Comparison of ENCODE assay signal across 19 mouse cellular contexts in genomic region chr5:21828855-21829254, GRCm38 (mm10).
DNase-seq lines count a peak whose midpoint lies in the region; ATAC-seq lines count a peak whose summit lies in the region.
"Had no signal": no experiment of that assay in that cellular context is flagged by ENCODE, and none has a peak within 500 bp of the region (broad histone marks: within the 10 kb centered on the region; RNA-seq: fewer than 3 reads in every experiment).

No protein-coding gene starts in this region.

- ATAC-seq in frontal cortex, adult (ENCODE audit: low TSS enrichment), result peak; percentile 91
- ATAC-seq: forebrain, embryonic 13.5 days; inflammation-experienced regulatory T-cells, adult 6 months; liver, embryonic 12.5 days had no signal

- no peak for DNase-seq in frontal cortex, postnatal 25 days (ENCODE audit: low spot score in 2 of 2)
- peak; percentile 16 for DNase-seq in brain, embryonic 18.5 days (ENCODE audit: low read depth, low spot score)
- DNase-seq in layer of hippocampus, adult 9-10 months (ENCODE audit: low spot score), result peak; percentile 35
- DNase-seq in right cerebral cortex, postnatal 10 days (ENCODE audit: low spot score in 2 of 2), result peak; percentile 45 to 61
- no peak for DNase-seq in urinary bladder, postnatal 14 days (ENCODE audit: low spot score)
- DNase-seq in adipocyte (ENCODE audit: low spot score), result no peak
- DNase-seq: adrenal gland, postnatal 25 days; cerebellum, adult 9-11 months; embryo, embryonic 11 days; gastrocnemius, postnatal 10 days; kidney, adult 8-10 months; kidney, postnatal 36 days; lung, embryonic 14.5 days; lung, postnatal 4 days; thymus, postnatal 14 days had no signal

Comparison
In these comparisons a context has a peak if more than half of its experiments do, and no peak if none do; other contexts are left out.
1. DNase-seq: peak in brain, embryonic 18.5 days (single experiment), layer of hippocampus, adult 9-10 months (single experiment) and right cerebral cortex, postnatal 10 days (2 of 2); none in frontal cortex, postnatal 25 days (0 of 2), urinary bladder, postnatal 14 days (single experiment) and adipocyte (single experiment).